Mouse (Mus musculus) forebrain, embryonic 16.5 days (tissue): Measurements from ENCODE around the gene Nasp. TPM values are rescaled to one million over a fixed set of nuclear protein-coding genes. Genes with fewer than 3 reads are reported as not detected.
"Not testable (repeated sequence)": the region's sequence is repeated elsewhere in the genome, so short reads cannot be mapped to it uniquely, and the experiment has no call there.

ENCODE experiments used
- ATAC-seq: fragments of 200-750 bp; cut with Nextera tagmentation; 2 replicates; pipeline ENCODE4 v1.8.0; 2017; ENCODE audit warnings: mild to moderate bottlenecking, moderate library complexity
- H3K27ac ChIP-seq: fragments of 300-500 bp; sonication (generic); 2 replicates; pipeline ENCODE4 v1.5.1; 2014; ENCODE audit warnings: low read length, control low read depth
- H3K27me3 ChIP-seq: fragments of 300-500 bp; sonication (generic); replicated peaks from 2 replicates; pipeline ENCODE4 v1.6.1; 2014; ENCODE audit warnings: low read length; ENCODE audit not compliant: control insufficient read depth, insufficient read depth
- H3K36me3 ChIP-seq: fragments of 300-500 bp; sonication (generic); 2 replicates; pipeline ENCODE4 v1.6.1; 2014; ENCODE audit not compliant: control insufficient read depth, insufficient read depth
- H3K4me1 ChIP-seq: fragments of 300-500 bp; sonication (generic); replicated peaks from 2 replicates; pipeline ENCODE4 v1.6.1; 2014; ENCODE audit warnings: low read length; ENCODE audit not compliant: control insufficient read depth, insufficient read depth
- H3K4me2 ChIP-seq: fragments of 300-500 bp; sonication (generic); 2 replicates; pipeline ENCODE4 v1.6.1; 2014; ENCODE audit warnings: mild to moderate bottlenecking, low read length, control low read depth
- H3K4me3 ChIP-seq: fragments of 300-500 bp; sonication (generic); replicated peaks from 2 replicates; pipeline ENCODE4 v1.5.1; 2014; ENCODE audit warnings: mild to moderate bottlenecking, low read length, control low read depth
- H3K9ac ChIP-seq: fragments of 300-500 bp; sonication (generic); replicated peaks from 2 replicates; pipeline ENCODE4 v1.6.1; 2014; ENCODE audit warnings: low read depth, low read length, control low read depth
- H3K9me3 ChIP-seq: fragments of 300-500 bp; sonication (generic); 2 replicates; pipeline ENCODE4 v1.6.1; 2016; ENCODE audit warnings: low read length; ENCODE audit not compliant: control insufficient read depth
- WGBS: fragments of 180-500 bp; shearing (Covaris S2); extraction: QIAGEN DNeasy Blood & Tissue Kit; methylation state at CpG from one replicate; pipeline ENCODE4 v1.1.7; 2014; 5-methylcytosine and 5-hydroxymethylcytosine counted together
- polyA plus RNA-seq: library from polyadenylated mRNA; unstranded; fragments of >200 nt; fragmentation: Nextera tagmentation; extraction: Ambion mirVana; gene quantifications from 2 replicates; pipeline ENCODE4 v1.2.1, GENCODE M21; 2015

The Nasp gene
- 127 and 131 TPM in 2 replicates for polyA plus RNA-seq

- H3K4me3 ChIP-seq = peak within 1 kb of the TSS; percentile 92
- peak within 1 kb of the TSS; percentile 96 for H3K27ac ChIP-seq
- no peaks in the 10 kb centered on the region for H3K36me3 ChIP-seq
- H3K9me3 ChIP-seq = no peaks in the 10 kb centered on the region
- H3K4me2 ChIP-seq = peak within 1 kb of the TSS; percentile 56
- peaks cover 16% of the 10 kb centered on the region for H3K4me1 ChIP-seq
- H3K9ac ChIP-seq = peak within 1 kb of the TSS; percentile 76
- ATAC-seq = peak; percentile 89
- 8% methylated on average over 23 of the region's 23 CpGs for WGBS
- H3K27me3 ChIP-seq = no peaks in the 10 kb centered on the region
These were observed at the start of gene Nasp for GRCm38 (mm10) chr4:116627722-116628662. TSS of gene Nasp (minus strand) at chr4:116627941.

- Histone ChIP-seq H3K4me1 (no peaks in the 10 kb centered on the region), H3K27ac (no peak overlapping the region), H3K4me2 (no peak overlapping the region), H3K9ac (no peak overlapping the region), H3K4me3 (no peak overlapping the region), H3K36me3 (no peaks in the 10 kb centered on the region), H3K9me3 (no peaks in the 10 kb centered on the region), H3K27me3 (no peaks in the 10 kb centered on the region)
- 81% methylated on average over 3 of the region's 3 CpGs for WGBS
- no peak for ATAC-seq
These were observed 48.3 kb upstream of the Nasp start for GRCm38 (mm10) chr4:116676027-116676426.

- not testable (repeated sequence) for H3K4me3 ChIP-seq, H3K36me3 ChIP-seq, ATAC-seq, H3K9me3 ChIP-seq, H3K4me2 ChIP-seq, H3K4me1 ChIP-seq, H3K9ac ChIP-seq, H3K27ac ChIP-seq, H3K27me3 ChIP-seq
- WGBS = 95% methylated on average over 6 of the region's 6 CpGs
These were observed 47.0 kb upstream of the Nasp start for GRCm38 (mm10) chr4:116674761-116675160.

GRCm38 (mm10) chr4:116672785-116673184 lies 45.0 kb upstream of the Nasp start:
- no peak overlapping the region for H3K4me2 ChIP-seq
- H3K9ac ChIP-seq = no peak overlapping the region
- no peaks in the 10 kb centered on the region for H3K27me3 ChIP-seq
- H3K9me3 ChIP-seq = no peaks in the 10 kb centered on the region
- ATAC-seq = no peak
- H3K27ac ChIP-seq = no peak overlapping the region
- WGBS = 83% methylated on average over 2 of the region's 2 CpGs
- no peaks in the 10 kb centered on the region for H3K36me3 ChIP-seq
- H3K4me1 ChIP-seq = no peaks in the 10 kb centered on the region
- H3K4me3 ChIP-seq = no peak overlapping the region

- ATAC-seq = no peak
- no peak overlapping the region for H3K4me2 ChIP-seq
These were observed 41.5 kb upstream of the Nasp start for GRCm38 (mm10) chr4:116669291-116669690.

GRCm38 (mm10) chr4:116668145-116668544 lies 40.4 kb upstream of the Nasp start:
- Histone ChIP-seq H3K9ac (no peak overlapping the region), H3K9me3 (no peaks in the 10 kb centered on the region), H3K4me3 (no peak overlapping the region), H3K4me1 (no peaks in the 10 kb centered on the region), H3K27ac (no peak overlapping the region), H3K27me3 (no peaks in the 10 kb centered on the region), H3K4me2 (no peak overlapping the region), H3K36me3 (no peaks in the 10 kb centered on the region)
- whole genome bisulfite sequencing = 66% methylated on average over 3 of the region's 3 CpGs
- no peak for ATAC-seq

More at GRCm38 (mm10) chr4:116669291-116669690, 41.5 kb upstream of the Nasp start:
- H3K36me3 ChIP-seq = no peaks in the 10 kb centered on the region
- no peak overlapping the region for H3K27ac ChIP-seq
- no peaks in the 10 kb centered on the region for H3K4me1 ChIP-seq
- H3K27me3 ChIP-seq = no peaks in the 10 kb centered on the region
- H3K9ac ChIP-seq = no peak overlapping the region
- H3K4me3 ChIP-seq = no peak overlapping the region
- H3K9me3 ChIP-seq = no peaks in the 10 kb centered on the region
- 55% methylated on average over 2 of the region's 2 CpGs for WGBS

GRCm38 (mm10) chr4:116666625-116667024 lies 38.9 kb upstream of the Nasp start:
- Histone ChIP-seq H3K9ac (no peak overlapping the region), H3K36me3 (no peaks in the 10 kb centered on the region), H3K4me1 (no peaks in the 10 kb centered on the region), H3K27me3 (no peaks in the 10 kb centered on the region), H3K4me3 (no peak overlapping the region), H3K9me3 (no peaks in the 10 kb centered on the region), H3K4me2 (no peak overlapping the region), H3K27ac (no peak overlapping the region)
- WGBS = 65% methylated on average over 4 of the region's 4 CpGs
- no peak for ATAC-seq

GRCm38 (mm10) chr4:116661998-116662397 lies 34.3 kb upstream of the Nasp start:
- H3K4me3 ChIP-seq = no peak overlapping the region
- no peak overlapping the region for H3K4me2 ChIP-seq
- WGBS = 95% methylated on average over 1 of the region's 1 CpGs
- H3K4me1 ChIP-seq = no peaks in the 10 kb centered on the region
- no peaks in the 10 kb centered on the region for H3K9me3 ChIP-seq
- H3K27me3 ChIP-seq = no peaks in the 10 kb centered on the region
- H3K27ac ChIP-seq = no peak overlapping the region
- H3K9ac ChIP-seq = no peak overlapping the region
- H3K36me3 ChIP-seq = no peaks in the 10 kb centered on the region
- no peak for ATAC-seq

GRCm38 (mm10) chr4:116660829-116661228 lies 33.1 kb upstream of the Nasp start:
- H3K9me3 ChIP-seq = no peaks in the 10 kb centered on the region
- H3K4me2 ChIP-seq = no peak overlapping the region
- no peaks in the 10 kb centered on the region for H3K27me3 ChIP-seq
- no peak overlapping the region for H3K4me3 ChIP-seq
- no peaks in the 10 kb centered on the region for H3K36me3 ChIP-seq
- no peak for ATAC-seq
- H3K9ac ChIP-seq = no peak overlapping the region
- no peaks in the 10 kb centered on the region for H3K4me1 ChIP-seq
- whole genome bisulfite sequencing = 76% methylated on average over 6 of the region's 6 CpGs
- no peak overlapping the region for H3K27ac ChIP-seq
